Mouse (Mus musculus): ENCODE data around the gene Tlk1. TPM values are rescaled to one million over a fixed set of nuclear protein-coding genes. Genes with fewer than 3 reads are reported as not detected.

Tlk1 gene
- 16.5 and 17.9 TPM in 2 replicates for polyA plus RNA-seq (2015; fragmentation: Nextera tagmentation; extraction: Ambion mirVana)

DNA sequence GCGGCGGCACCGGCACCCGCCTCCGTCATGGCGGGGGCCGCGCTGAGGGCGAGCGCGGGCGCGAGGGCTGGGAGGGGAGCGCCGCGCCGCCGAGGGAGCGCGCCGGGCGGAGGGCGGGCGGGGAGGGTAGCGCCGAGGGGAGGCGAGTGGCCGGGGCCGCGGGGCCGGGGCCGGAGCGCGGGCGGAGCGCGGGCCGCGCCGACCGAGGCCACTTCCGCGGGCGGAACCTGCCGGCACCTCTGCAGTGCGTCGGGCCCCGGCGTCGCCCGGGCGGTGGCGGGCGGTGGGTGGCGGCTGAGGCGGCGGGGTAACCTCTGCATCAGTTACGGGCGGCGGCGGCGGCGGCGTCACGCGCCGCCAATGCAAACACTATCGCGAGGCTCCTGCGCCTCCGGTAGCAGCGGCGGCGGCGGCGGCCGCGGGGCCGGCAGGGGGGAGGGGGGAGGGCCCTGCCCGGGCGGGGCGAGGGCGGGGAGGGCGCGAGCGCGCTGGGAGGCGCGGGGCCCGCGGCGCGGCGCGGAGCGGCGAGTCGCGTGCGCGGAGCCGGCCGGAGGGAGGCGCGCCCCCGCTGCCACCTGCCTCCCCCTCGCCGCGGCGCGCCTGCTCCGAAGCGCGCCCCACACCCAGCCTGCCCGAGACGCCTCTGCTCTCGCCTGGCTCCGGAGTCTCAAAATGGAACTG is at the start of gene Tlk1:
Tlk1 (minus strand) TSS at position 358 of the 681 bp plus-strand sequence.
- under 1% methylated on average over 77 of the region's 118 CpGs for WGBS (ENCODE audit: insufficient replicate concordance)
- peaks cover 42% of the 10 kb centered on the region for H3K4me1 ChIP-seq (ENCODE audit: control insufficient read depth, low read depth, low read length)

DNA sequence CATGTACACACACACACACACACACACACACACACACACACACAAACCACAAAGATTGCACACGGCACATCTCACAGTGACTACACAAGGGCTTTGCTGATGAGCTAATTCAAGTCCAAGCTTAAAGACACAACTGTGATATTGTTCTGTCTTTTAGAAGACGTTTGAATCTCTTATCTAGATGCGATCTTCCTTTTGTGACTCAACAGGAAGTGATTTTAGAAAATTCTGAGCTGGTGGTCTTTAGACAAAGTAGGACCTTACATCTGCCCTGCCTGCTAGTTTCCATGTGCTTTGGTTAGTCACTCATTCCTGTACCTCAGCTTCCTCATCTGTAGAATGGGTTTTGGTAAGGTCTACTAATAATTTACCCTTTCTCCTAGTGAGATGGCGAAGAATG is 49.6 kb upstream of the Tlk1 start:
- Histone ChIP-seq H3K9ac (ENCODE audit: low read depth, low read length) (no peak overlapping the region), H3K4me1 (ENCODE audit: control insufficient read depth, low read depth, low read length) (peaks cover 8% of the 10 kb centered on the region), H3K4me3 (ENCODE audit: low read depth, low read length) (no peak overlapping the region), H3K9me3 (replicated peaks; ENCODE audit: control insufficient read depth, low read length) (no peaks in the 10 kb centered on the region), H3K27ac (ENCODE audit: low read length) (no peak overlapping the region), H3K36me3 (ENCODE audit: control insufficient read depth, insufficient read depth) (no peaks in the 10 kb centered on the region), H3K27me3 (ENCODE audit: control insufficient read depth, insufficient read depth, low read depth, low read length) (no peaks in the 10 kb centered on the region), H3K4me2 (ENCODE audit: low read depth, low read length) (no peak overlapping the region)
- WGBS (ENCODE audit: insufficient replicate concordance) = 41% methylated on average over 4 of the region's 4 CpGs
- ATAC-seq (ENCODE audit: low read depth) = no peak

More for the DNA sequence above, at the start of gene Tlk1:
- Histone ChIP-seq H3K9me3 (replicated peaks; ENCODE audit: control insufficient read depth, low read length) (no peaks in the 10 kb centered on the region), H3K27me3 (ENCODE audit: control insufficient read depth, insufficient read depth, low read depth, low read length) (no peaks in the 10 kb centered on the region), H3K4me2 (ENCODE audit: low read depth, low read length) (peak within 1 kb of the TSS; percentile 68), H3K4me3 (ENCODE audit: low read depth, low read length) (peak within 1 kb of the TSS; percentile 96), H3K9ac (ENCODE audit: low read depth, low read length) (peak within 1 kb of the TSS; percentile 99), H3K27ac (ENCODE audit: low read length) (peak within 1 kb of the TSS; percentile 100), H3K36me3 (ENCODE audit: control insufficient read depth, insufficient read depth) (no peaks in the 10 kb centered on the region)
- ATAC-seq (ENCODE audit: low read depth) = peak; percentile 83

GRCm38 (mm10) chr2:70873168-70873567 is 47.6 kb upstream of the Tlk1 start:
- peaks cover 8% of the 10 kb centered on the region for H3K4me1 ChIP-seq (ENCODE audit: control insufficient read depth, low read depth, low read length)
- H3K4me2 ChIP-seq (ENCODE audit: low read depth, low read length) = no peak overlapping the region
- no peak overlapping the region for H3K27ac ChIP-seq (ENCODE audit: low read length)
- no peaks in the 10 kb centered on the region for H3K27me3 ChIP-seq (ENCODE audit: control insufficient read depth, insufficient read depth, low read depth, low read length)
- H3K4me3 ChIP-seq (ENCODE audit: low read depth, low read length) = no peak overlapping the region
- no peaks in the 10 kb centered on the region for H3K9me3 ChIP-seq (replicated peaks; ENCODE audit: control insufficient read depth, low read length)
- no peaks in the 10 kb centered on the region for H3K36me3 ChIP-seq (ENCODE audit: control insufficient read depth, insufficient read depth)
- 28% methylated on average over 5 of the region's 5 CpGs for WGBS (ENCODE audit: insufficient replicate concordance)
- no peak for ATAC-seq (ENCODE audit: low read depth)
- no peak overlapping the region for H3K9ac ChIP-seq (ENCODE audit: low read depth, low read length)

DNA sequence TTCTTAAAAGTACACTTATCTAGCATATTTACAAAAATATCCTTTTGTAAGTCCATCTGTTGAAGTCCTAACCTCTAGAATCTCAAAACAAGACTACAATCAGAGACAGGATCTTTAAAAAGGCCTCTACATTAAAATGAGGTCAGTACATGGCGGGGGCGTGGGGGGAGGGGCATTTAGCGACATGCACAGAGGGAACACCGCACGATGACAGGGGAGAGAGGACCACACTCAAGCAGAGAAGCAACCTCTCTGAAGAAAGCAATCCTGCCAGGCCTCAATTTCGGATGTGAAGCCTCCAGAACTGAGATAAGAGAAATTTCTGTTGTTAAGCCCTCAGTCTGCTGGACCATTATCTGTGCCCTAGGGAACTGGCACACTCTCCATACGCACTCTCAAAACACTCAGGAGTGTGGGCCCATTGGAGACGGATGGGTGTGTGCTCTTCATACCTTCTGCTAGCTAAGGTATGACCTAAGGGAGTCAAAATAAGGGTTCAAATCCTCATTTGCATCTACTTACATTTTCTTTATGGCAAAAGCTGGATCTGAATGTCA is 46.0 kb upstream of the Tlk1 start:
- H3K4me3 ChIP-seq (ENCODE audit: low read depth, low read length) = no peak overlapping the region
- no peak overlapping the region for H3K9ac ChIP-seq (ENCODE audit: low read depth, low read length)
- H3K27ac ChIP-seq (ENCODE audit: low read length) = no peak overlapping the region
- no peak overlapping the region for H3K4me2 ChIP-seq (ENCODE audit: low read depth, low read length)
- no peak for ATAC-seq (ENCODE audit: low read depth)
- H3K27me3 ChIP-seq (ENCODE audit: control insufficient read depth, insufficient read depth, low read depth, low read length) = no peaks in the 10 kb centered on the region
- peaks cover 8% of the 10 kb centered on the region for H3K4me1 ChIP-seq (ENCODE audit: control insufficient read depth, low read depth, low read length)
- no peaks in the 10 kb centered on the region for H3K36me3 ChIP-seq (ENCODE audit: control insufficient read depth, insufficient read depth)
- no peaks in the 10 kb centered on the region for H3K9me3 ChIP-seq (replicated peaks; ENCODE audit: control insufficient read depth, low read length)
- 28% methylated on average over 8 of the region's 8 CpGs for WGBS (ENCODE audit: insufficient replicate concordance)

GRCm38 (mm10) chr2:70870819-70871218 is 45.3 kb upstream of the Tlk1 start:
- H3K4me2 ChIP-seq (ENCODE audit: low read depth, low read length) = no peak overlapping the region
- ATAC-seq (ENCODE audit: low read depth) = no peak

GRCm38 (mm10) chr2:70869116-70869515 is 43.6 kb upstream of the Tlk1 start:
- no peaks in the 10 kb centered on the region for H3K27me3 ChIP-seq (ENCODE audit: control insufficient read depth, insufficient read depth, low read depth, low read length)
- no peak overlapping the region for H3K4me2 ChIP-seq (ENCODE audit: low read depth, low read length)
- H3K4me3 ChIP-seq (ENCODE audit: low read depth, low read length) = no peak overlapping the region
- no peak for ATAC-seq (ENCODE audit: low read depth)
- no peaks in the 10 kb centered on the region for H3K9me3 ChIP-seq (replicated peaks; ENCODE audit: control insufficient read depth, low read length)
- WGBS (ENCODE audit: insufficient replicate concordance) = 73% methylated on average over 3 of the region's 3 CpGs
- H3K36me3 ChIP-seq (ENCODE audit: control insufficient read depth, insufficient read depth) = no peaks in the 10 kb centered on the region
- H3K4me1 ChIP-seq (ENCODE audit: control insufficient read depth, low read depth, low read length) = peaks cover 8% of the 10 kb centered on the region
- H3K27ac ChIP-seq (ENCODE audit: low read length) = no peak overlapping the region
- H3K9ac ChIP-seq (ENCODE audit: low read depth, low read length) = no peak overlapping the region

More at GRCm38 (mm10) chr2:70870819-70871218, 45.3 kb upstream of the Tlk1 start:
- no peaks in the 10 kb centered on the region for H3K27me3 ChIP-seq (ENCODE audit: control insufficient read depth, insufficient read depth, low read depth, low read length)
- H3K4me1 ChIP-seq (ENCODE audit: control insufficient read depth, low read depth, low read length) = peaks cover 8% of the 10 kb centered on the region
- no peak overlapping the region for H3K27ac ChIP-seq (ENCODE audit: low read length)
- no peak overlapping the region for H3K9ac ChIP-seq (ENCODE audit: low read depth, low read length)
- 32% methylated on average over 6 of the region's 6 CpGs for WGBS (ENCODE audit: insufficient replicate concordance)
- no peaks in the 10 kb centered on the region for H3K36me3 ChIP-seq (ENCODE audit: control insufficient read depth, insufficient read depth)
- no peaks in the 10 kb centered on the region for H3K9me3 ChIP-seq (replicated peaks; ENCODE audit: control insufficient read depth, low read length)
- no peak overlapping the region for H3K4me3 ChIP-seq (ENCODE audit: low read depth, low read length)

- Histone ChIP-seq H3K9ac (ENCODE audit: low read depth, low read length) (no peak overlapping the region), H3K4me3 (ENCODE audit: low read depth, low read length) (no peak overlapping the region), H3K36me3 (ENCODE audit: control insufficient read depth, insufficient read depth) (no peaks in the 10 kb centered on the region), H3K27me3 (ENCODE audit: control insufficient read depth, insufficient read depth, low read depth, low read length) (no peaks in the 10 kb centered on the region), H3K4me2 (ENCODE audit: low read depth, low read length) (no peak overlapping the region), H3K9me3 (replicated peaks; ENCODE audit: control insufficient read depth, low read length) (no peaks in the 10 kb centered on the region), H3K27ac (ENCODE audit: low read length) (no peak overlapping the region), H3K4me1 (ENCODE audit: control insufficient read depth, low read depth, low read length) (peaks cover 8% of the 10 kb centered on the region)
- 64% methylated on average over 3 of the region's 3 CpGs for WGBS (ENCODE audit: insufficient replicate concordance)
- ATAC-seq (ENCODE audit: low read depth) = no peak
These were observed 41.7 kb upstream of the Tlk1 start for GRCm38 (mm10) chr2:70867231-70867630.

DNA sequence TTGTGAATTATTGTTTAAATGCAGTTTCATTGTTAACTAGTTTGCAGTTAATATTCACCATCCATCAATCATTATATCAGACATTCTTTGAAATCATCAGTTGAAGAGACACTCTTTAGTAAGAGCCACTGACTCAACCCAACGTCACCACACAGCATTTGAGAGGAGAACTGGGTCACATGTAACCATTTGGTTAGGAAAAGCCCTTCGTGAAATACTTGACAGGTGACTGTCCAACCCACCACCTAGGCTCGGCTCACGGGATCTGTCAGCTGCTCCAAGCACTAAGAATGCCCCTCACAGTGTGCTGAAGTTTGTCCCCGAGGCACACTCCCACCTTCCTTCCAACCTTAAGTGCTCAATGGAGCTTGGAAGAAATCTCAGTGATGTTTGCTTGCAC is 37.4 kb upstream of the Tlk1 start:
- no peak overlapping the region for H3K4me2 ChIP-seq (ENCODE audit: low read depth, low read length)
- H3K27ac ChIP-seq (ENCODE audit: low read length) = no peak overlapping the region
- no peak for ATAC-seq (ENCODE audit: low read depth)
- 66% methylated on average over 5 of the region's 5 CpGs for WGBS (ENCODE audit: insufficient replicate concordance)
- no peaks in the 10 kb centered on the region for H3K4me1 ChIP-seq (ENCODE audit: control insufficient read depth, low read depth, low read length)
- peaks cover 2% of the 10 kb centered on the region; the same call in 1 of the 2 replicates for H3K9me3 ChIP-seq (replicated peaks; ENCODE audit: control insufficient read depth, low read length)
- no peaks in the 10 kb centered on the region for H3K27me3 ChIP-seq (ENCODE audit: control insufficient read depth, insufficient read depth, low read depth, low read length)
- H3K9ac ChIP-seq (ENCODE audit: low read depth, low read length) = no peak overlapping the region
- H3K36me3 ChIP-seq (ENCODE audit: control insufficient read depth, insufficient read depth) = no peaks in the 10 kb centered on the region
- H3K4me3 ChIP-seq (ENCODE audit: low read depth, low read length) = no peak overlapping the region

DNA sequence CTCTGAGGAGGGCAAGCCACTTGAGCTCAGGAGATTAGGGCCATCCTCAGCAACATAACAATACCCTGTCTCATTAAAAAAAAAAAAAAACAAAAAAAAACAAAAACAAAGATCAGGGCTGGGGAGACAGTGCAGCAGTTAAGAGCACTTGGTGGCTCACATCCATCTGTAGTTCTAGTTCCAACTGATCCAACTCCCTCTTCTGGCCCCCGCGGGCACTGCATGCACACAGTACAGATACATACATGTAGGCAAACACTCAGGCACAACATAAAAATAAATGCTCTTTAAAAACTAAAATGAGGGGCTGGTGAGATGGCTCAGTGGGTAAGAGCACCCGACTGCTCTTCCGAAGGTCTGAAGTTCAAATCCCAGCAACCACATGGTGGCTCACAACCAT is 34.2 kb upstream of the Tlk1 start:
- H3K4me3 ChIP-seq (ENCODE audit: low read depth, low read length) = no peak overlapping the region
- no peak for ATAC-seq (ENCODE audit: low read depth)
- H3K27ac ChIP-seq (ENCODE audit: low read length) = no peak overlapping the region
- peaks cover 2% of the 10 kb centered on the region; the same call in 1 of the 2 replicates for H3K9me3 ChIP-seq (replicated peaks; ENCODE audit: control insufficient read depth, low read length)
- H3K9ac ChIP-seq (ENCODE audit: low read depth, low read length) = no peak overlapping the region
- 86% methylated on average over 4 of the region's 4 CpGs for WGBS (ENCODE audit: insufficient replicate concordance)
- H3K4me1 ChIP-seq (ENCODE audit: control insufficient read depth, low read depth, low read length) = no peaks in the 10 kb centered on the region
- H3K4me2 ChIP-seq (ENCODE audit: low read depth, low read length) = no peak overlapping the region
- H3K27me3 ChIP-seq (ENCODE audit: control insufficient read depth, insufficient read depth, low read depth, low read length) = no peaks in the 10 kb centered on the region; the same call in 1 of the 2 replicates
- H3K36me3 ChIP-seq (ENCODE audit: control insufficient read depth, insufficient read depth) = no peaks in the 10 kb centered on the region
